Mouse (Mus musculus) heart, adult 2 months (tissue): Measurements from ENCODE around the gene Gnaq.
A peak's percentile ranks its signal among the peaks of the same experiment; 100 is the strongest.

Experiments
- CTCF ChIP-seq: fragments of 200-600 bp; IDR thresholded peaks from 2 replicates; pipeline ENCODE4 v1.8.1; 2022; ENCODE audit warnings: antibody characterized with exemption, mild to moderate bottlenecking, moderate library complexity
- EP300 ChIP-seq: fragments of 200-500 bp; IDR thresholded peaks from 2 replicates; pipeline ENCODE4 v1.6.1; 2011; ENCODE audit warnings: low read depth, low read length, control low read depth; ENCODE audit not compliant: insufficient read depth
- POLR2A ChIP-seq: fragments of 200-500 bp; IDR thresholded peaks from 2 replicates; pipeline ENCODE4 v1.6.1; 2011; ENCODE audit warnings: mild to moderate bottlenecking, low read depth, low read length, control low read depth; ENCODE audit not compliant: insufficient read depth

GRCm38 (mm10) chr19:16358905-16359304 is 226.3 kb downstream of the Gnaq start:
- TF ChIP-seq CTCF (peak; percentile 76), POLR2A (no peak), EP300 (no peak)
